Mouse (Mus musculus) neural tube, embryonic 14.5 days (tissue): Measurements from ENCODE around the gene Carmil2. TPM values are rescaled to one million over a fixed set of nuclear protein-coding genes. Genes with fewer than 3 reads are reported as not detected.

Experiments
- ATAC-seq: fragments of 200-750 bp; cut with Nextera tagmentation; 2 replicates; pipeline ENCODE4 v1.8.0; 2017; ENCODE audit warnings: low read depth, mild to moderate bottlenecking, moderate TSS enrichment, moderate library complexity
- H3K27ac ChIP-seq: fragments of 300-500 bp; sonication (generic); 2 replicates; pipeline ENCODE4 v1.5.1; 2014; ENCODE audit warnings: low read depth, mild to moderate bottlenecking, control low read depth, low read length, moderate library complexity, mixed read lengths
- H3K27me3 ChIP-seq: fragments of 300-500 bp; sonication (generic); 2 replicates; pipeline ENCODE4 v1.6.1; 2014; ENCODE audit warnings: low read length; ENCODE audit not compliant: control insufficient read depth, insufficient read depth
- H3K36me3 ChIP-seq: fragments of 300-500 bp; sonication (generic); 2 replicates; pipeline ENCODE4 v1.6.1; 2014; ENCODE audit warnings: low read length, mixed read lengths; ENCODE audit not compliant: control insufficient read depth, insufficient read depth
- H3K4me1 ChIP-seq: fragments of 300-500 bp; sonication (generic); 2 replicates; pipeline ENCODE4 v1.6.1; 2014; ENCODE audit warnings: low read length; ENCODE audit not compliant: control insufficient read depth, insufficient read depth
- H3K4me2 ChIP-seq: fragments of 300-500 bp; sonication (generic); 2 replicates; pipeline ENCODE4 v1.6.1; 2014; ENCODE audit warnings: mild to moderate bottlenecking, low read depth, low read length, control low read depth
- H3K4me3 ChIP-seq: fragments of 300-500 bp; sonication (generic); 2 replicates; pipeline ENCODE4 v1.5.1; 2014; ENCODE audit warnings: low read depth, low read length, control low read depth, mixed read lengths
- H3K9ac ChIP-seq: fragments of 300-500 bp; sonication (generic); replicated peaks from 2 replicates; pipeline ENCODE4 v1.6.1; 2014; ENCODE audit warnings: low read depth, mild to moderate bottlenecking, control low read depth, low read length, mixed read lengths
- H3K9me3 ChIP-seq: fragments of 300-500 bp; sonication (generic); 2 replicates; pipeline ENCODE4 v1.6.1; 2016; ENCODE audit warnings: low read length; ENCODE audit not compliant: control insufficient read depth
- WGBS: fragments of 180-500 bp; shearing (Covaris S2); extraction: QIAGEN DNeasy Blood & Tissue Kit; methylation state at CpG from one replicate; pipeline ENCODE4 v1.1.7; 2014; 5-methylcytosine and 5-hydroxymethylcytosine counted together
- polyA plus RNA-seq: library from polyadenylated mRNA; unstranded; fragments of >200 nt; fragmentation: Nextera tagmentation; extraction: Ambion mirVana; gene quantifications from 2 replicates; pipeline ENCODE4 v1.2.1, GENCODE M21; 2014

The Carmil2 gene
- polyA plus RNA-seq, 1 experiment from 2014 or later: 22.3 TPM

- Histone ChIP-seq H3K9ac (no peak overlapping the region), H3K36me3 (peaks cover 21% of the 10 kb centered on the region), H3K27ac (no peak overlapping the region), H3K4me2 (no peak overlapping the region), H3K27me3 (no peaks in the 10 kb centered on the region), H3K4me1 (no peaks in the 10 kb centered on the region), H3K9me3 (no peaks in the 10 kb centered on the region), H3K4me3 (no peak overlapping the region)
- no peak for ATAC-seq
- 85% methylated on average over 3 of the region's 3 CpGs for WGBS
These were observed 24.9 kb upstream of the Carmil2 start for GRCm38 (mm10) chr8:105661167-105661566.

GRCm38 (mm10) chr8:105677891-105678290 lies 8.2 kb upstream of the Carmil2 start:
- H3K9ac ChIP-seq: no peak overlapping the region
- H3K4me2 ChIP-seq: no peak overlapping the region
- no peak overlapping the region for H3K27ac ChIP-seq
- H3K36me3 ChIP-seq: peaks cover 64% of the 10 kb centered on the region
- H3K4me1 ChIP-seq: no peaks in the 10 kb centered on the region
- no peak overlapping the region for H3K4me3 ChIP-seq
- no peaks in the 10 kb centered on the region for H3K27me3 ChIP-seq
- ATAC-seq: no peak
- H3K9me3 ChIP-seq: no peaks in the 10 kb centered on the region
- 95% methylated on average over 1 of the region's 1 CpGs for WGBS

- Histone ChIP-seq H3K27me3 (no peaks in the 10 kb centered on the region), H3K9ac (no peak overlapping the region), H3K27ac (no peak overlapping the region), H3K9me3 (no peaks in the 10 kb centered on the region), H3K4me3 (no peak overlapping the region), H3K4me1 (no peaks in the 10 kb centered on the region), H3K36me3 (peaks cover 26% of the 10 kb centered on the region), H3K4me2 (no peak overlapping the region)
- WGBS: 79% methylated on average over 7 of the region's 7 CpGs
- no peak for ATAC-seq
These were observed 749 bp upstream of the Carmil2 start for GRCm38 (mm10) chr8:105685325-105685724.

GRCm38 (mm10) chr8:105686551-105686950 lies 477 bp downstream of the Carmil2 start:
- H3K4me3 ChIP-seq: no peak overlapping the region
- H3K4me2 ChIP-seq: no peak overlapping the region
- H3K27ac ChIP-seq: no peak overlapping the region
- H3K9ac ChIP-seq: no peak overlapping the region
- ATAC-seq: no peak
- peaks cover 13% of the 10 kb centered on the region for H3K36me3 ChIP-seq
- no peaks in the 10 kb centered on the region for H3K9me3 ChIP-seq
- 64% methylated on average over 6 of the region's 6 CpGs for WGBS
- no peaks in the 10 kb centered on the region for H3K4me1 ChIP-seq
- H3K27me3 ChIP-seq: no peaks in the 10 kb centered on the region

- no peaks in the 10 kb centered on the region for H3K27me3 ChIP-seq
- no peak for ATAC-seq
- H3K4me3 ChIP-seq: no peak overlapping the region
- H3K9ac ChIP-seq: no peak overlapping the region
- no peak overlapping the region for H3K27ac ChIP-seq
- H3K4me2 ChIP-seq: no peak overlapping the region
- H3K4me1 ChIP-seq: no peaks in the 10 kb centered on the region
- 73% methylated on average over 8 of the region's 8 CpGs for WGBS
- no peaks in the 10 kb centered on the region for H3K9me3 ChIP-seq
- H3K36me3 ChIP-seq: peaks cover 7% of the 10 kb centered on the region; the same call in 1 of the 2 replicates
These were observed 1.4 kb downstream of the Carmil2 start for GRCm38 (mm10) chr8:105687512-105687911.

DNA sequence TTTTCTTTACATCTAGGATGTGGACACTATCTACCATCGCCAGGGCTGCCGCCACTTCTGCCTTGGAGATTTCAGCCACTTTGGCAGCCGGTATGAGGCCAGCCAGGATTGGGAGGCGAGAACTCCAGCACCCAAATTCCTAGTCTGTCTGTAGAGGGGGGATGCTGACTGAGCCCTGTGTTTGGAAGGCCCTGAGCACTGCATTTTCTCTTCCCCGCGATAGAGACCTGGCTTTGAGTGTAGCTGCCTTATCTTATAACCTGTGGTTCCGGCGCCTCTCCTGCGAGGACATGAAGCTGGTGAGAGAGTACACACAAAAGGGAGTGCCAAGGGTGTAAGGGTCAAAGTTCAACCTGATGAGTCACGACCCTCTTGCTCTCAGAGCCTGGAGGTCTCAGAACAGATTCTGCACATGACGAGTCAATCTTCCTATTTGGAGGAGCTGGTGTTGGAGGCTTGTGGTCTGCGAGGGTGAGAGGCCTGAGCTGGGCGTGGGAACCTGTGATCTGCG lies 2.2 kb downstream of the Carmil2 start:
- Histone ChIP-seq H3K36me3 (no peaks in the 10 kb centered on the region), H3K9me3 (no peaks in the 10 kb centered on the region), H3K4me3 (no peak overlapping the region), H3K27ac (no peak overlapping the region), H3K9ac (no peak overlapping the region), H3K4me1 (no peaks in the 10 kb centered on the region), H3K27me3 (no peaks in the 10 kb centered on the region), H3K4me2 (no peak overlapping the region)
- ATAC-seq: no peak
- WGBS: 80% methylated on average over 14 of the region's 14 CpGs

DNA sequence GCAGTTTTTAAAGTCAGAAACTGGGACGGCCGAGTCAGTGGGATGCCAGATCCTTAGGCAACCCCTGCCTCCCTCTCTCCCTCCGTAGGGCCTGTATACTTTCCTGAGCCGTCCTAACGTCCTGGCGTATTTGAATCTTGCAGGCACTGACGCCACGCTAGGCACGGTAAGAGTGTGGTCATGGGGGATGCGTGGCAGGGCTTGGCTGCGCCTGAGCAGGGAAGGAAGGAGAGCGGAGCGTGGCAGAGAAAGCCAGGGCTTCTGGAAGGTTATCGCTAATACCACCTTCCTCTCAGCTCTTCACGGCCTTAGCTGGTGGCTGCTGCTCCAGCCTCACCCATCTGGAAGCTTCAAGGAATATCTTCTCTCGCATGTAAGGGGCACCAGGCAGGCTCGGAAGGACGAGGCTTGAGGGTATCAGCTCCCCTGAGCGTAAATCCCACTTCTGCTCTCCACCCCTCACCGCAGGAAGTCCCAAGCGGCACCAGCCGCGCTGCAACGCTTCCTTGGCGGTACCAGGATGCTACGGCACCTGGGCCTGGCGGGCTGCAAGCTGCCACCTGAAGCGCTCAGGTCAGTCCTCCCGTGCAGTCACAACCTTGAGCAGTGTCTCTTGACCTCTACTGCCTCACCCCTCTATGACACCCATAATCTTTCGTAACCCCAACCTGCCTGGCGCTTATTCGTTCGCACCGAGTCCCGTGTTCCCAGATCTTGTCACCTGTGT lies 3.3 kb downstream of the Carmil2 start:
- H3K4me1 ChIP-seq: peaks cover 3% of the 10 kb centered on the region; the same call in 1 of the 2 replicates
- H3K27me3 ChIP-seq: no peaks in the 10 kb centered on the region
- no peak for ATAC-seq
- H3K4me2 ChIP-seq: no peak overlapping the region
- no peak overlapping the region for H3K9ac ChIP-seq
- no peak overlapping the region for H3K4me3 ChIP-seq
- H3K9me3 ChIP-seq: no peaks in the 10 kb centered on the region
- no peaks in the 10 kb centered on the region for H3K36me3 ChIP-seq
- 66% methylated on average over 35 of the region's 35 CpGs for WGBS
- no peak overlapping the region for H3K27ac ChIP-seq

GRCm38 (mm10) chr8:105689983-105690360 lies 3.9 kb downstream of the Carmil2 start:
- no peak overlapping the region for H3K4me3 ChIP-seq
- H3K4me1 ChIP-seq: peaks cover 9% of the 10 kb centered on the region
- no peak overlapping the region for H3K27ac ChIP-seq
- no peak overlapping the region for H3K4me2 ChIP-seq
- H3K9me3 ChIP-seq: no peaks in the 10 kb centered on the region
- no peaks in the 10 kb centered on the region for H3K36me3 ChIP-seq
- H3K27me3 ChIP-seq: no peaks in the 10 kb centered on the region
- 91% methylated on average over 9 of the region's 9 CpGs for WGBS
- no peak overlapping the region for H3K9ac ChIP-seq
- ATAC-seq: no peak

DNA sequence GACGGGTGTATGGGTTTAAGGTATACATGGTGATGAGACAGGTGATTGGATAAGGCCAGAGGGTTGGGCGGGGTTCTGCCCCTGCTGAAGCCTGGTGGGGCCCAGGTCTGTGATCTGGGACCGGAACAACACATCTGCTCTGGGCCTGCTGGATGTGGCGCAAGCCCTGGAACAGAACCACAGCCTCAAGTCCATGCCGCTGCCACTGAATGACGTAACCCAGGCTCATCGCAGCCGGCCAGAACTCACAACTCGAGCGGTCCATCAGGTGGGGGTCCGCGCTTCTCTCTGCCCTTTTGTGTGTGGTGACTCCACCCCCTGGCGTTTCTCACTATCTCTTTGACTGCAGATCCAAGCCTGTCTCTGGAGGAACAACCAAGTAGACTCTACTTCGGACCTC lies 4.9 kb downstream of the Carmil2 start:
- H3K4me3 ChIP-seq: no peak overlapping the region
- no peak for ATAC-seq
- H3K9me3 ChIP-seq: no peaks in the 10 kb centered on the region
- H3K27me3 ChIP-seq: no peaks in the 10 kb centered on the region
- H3K9ac ChIP-seq: no peak overlapping the region
- no peaks in the 10 kb centered on the region for H3K36me3 ChIP-seq
- H3K4me1 ChIP-seq: peaks cover 16% of the 10 kb centered on the region
- H3K4me2 ChIP-seq: no peak overlapping the region
- 88% methylated on average over 14 of the region's 14 CpGs for WGBS
- no peak overlapping the region for H3K27ac ChIP-seq
